15 mouse cellular contexts compared by ENCODE assay signal in genomic region chr7:109991286-109991685, GRCm38 (mm10).
"Had no signal": no experiment of that assay in that cellular context is flagged by ENCODE, and none has a peak within 500 bp of the region (broad histone marks: within the 10 kb centered on the region; RNA-seq: fewer than 3 reads in every experiment).

No protein-coding gene starts in this region.

- H3K27me3 ChIP-seq: lung, embryonic 15.5 days; megakaryocyte, embryonic 14.5 days; midbrain, embryonic 13.5 days; midbrain, embryonic 15.5 days; neural tube, embryonic 12.5 days had no signal

- H3K36me3 ChIP-seq: lung, embryonic 15.5 days; midbrain, embryonic 13.5 days; midbrain, embryonic 15.5 days; neural tube, embryonic 12.5 days had no signal

- H3K27ac ChIP-seq: lung, embryonic 15.5 days; macrophage; midbrain, embryonic 13.5 days; midbrain, embryonic 15.5 days; neural tube, embryonic 12.5 days had no signal

- H3K4me1 ChIP-seq: midbrain, embryonic 13.5 days; midbrain, embryonic 15.5 days; neural tube, embryonic 12.5 days had no signal

- DNase-seq: lung, adult 2 months; lung, postnatal 14 days; lung, postnatal 36 days; right cerebral cortex, postnatal 14 days; spleen, adult 18-20 months; thymus, adult 18-20 months; thymus, postnatal 14 days; thymus, postnatal 36 days had no signal

- H3K4me3 ChIP-seq: lung, embryonic 15.5 days; megakaryocyte, embryonic 14.5 days; midbrain, embryonic 13.5 days; midbrain, embryonic 15.5 days; neural tube, embryonic 12.5 days had no signal

- ATAC-seq: lung, postnatal 0 days; midbrain, embryonic 13.5 days; midbrain, embryonic 15.5 days had no signal

- H3K9me3 ChIP-seq: lung, embryonic 15.5 days; megakaryocyte, embryonic 14.5 days; midbrain, embryonic 13.5 days; midbrain, embryonic 15.5 days; neural tube, embryonic 12.5 days had no signal
